Mouse (Mus musculus): ENCODE measurements around the gene Pitpna. TPM values are rescaled to one million over a fixed set of nuclear protein-coding genes. Genes with fewer than 3 reads are reported as not detected.

The Pitpna gene
- polyA plus RNA-seq, 1 experiment from 2014 or later = 30.1 TPM

DNA sequence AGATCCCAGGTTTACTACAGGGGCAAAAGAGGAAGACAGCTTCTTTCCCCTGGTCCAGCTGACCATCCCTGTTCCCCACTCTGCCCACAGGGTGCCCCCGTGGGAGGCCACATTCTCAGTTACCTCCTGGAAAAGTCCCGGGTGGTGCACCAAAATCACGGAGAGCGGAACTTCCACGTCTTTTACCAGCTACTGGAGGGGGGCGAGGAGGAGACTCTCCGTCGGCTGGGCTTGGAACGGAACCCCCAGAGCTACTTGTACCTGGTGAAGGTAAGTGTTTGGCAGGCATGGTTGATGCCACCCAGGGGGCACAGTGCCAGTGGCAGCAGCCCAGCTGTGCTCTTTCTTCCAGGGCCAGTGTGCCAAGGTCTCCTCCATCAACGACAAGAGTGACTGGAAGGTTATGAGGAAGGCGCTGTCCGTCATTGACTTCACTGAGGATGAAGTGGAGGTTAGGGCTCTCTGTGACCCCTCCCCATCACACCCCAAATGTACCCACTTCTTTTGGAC, 72.2 kb downstream of the Pitpna start:
- WGBS (ENCODE audit: insufficient replicate concordance) = 87% methylated on average over 12 of the region's 12 CpGs
- H3K4me2 ChIP-seq (ENCODE audit: low read depth, low read length) = no peak overlapping the region
- ATAC-seq = no peak

DNA sequence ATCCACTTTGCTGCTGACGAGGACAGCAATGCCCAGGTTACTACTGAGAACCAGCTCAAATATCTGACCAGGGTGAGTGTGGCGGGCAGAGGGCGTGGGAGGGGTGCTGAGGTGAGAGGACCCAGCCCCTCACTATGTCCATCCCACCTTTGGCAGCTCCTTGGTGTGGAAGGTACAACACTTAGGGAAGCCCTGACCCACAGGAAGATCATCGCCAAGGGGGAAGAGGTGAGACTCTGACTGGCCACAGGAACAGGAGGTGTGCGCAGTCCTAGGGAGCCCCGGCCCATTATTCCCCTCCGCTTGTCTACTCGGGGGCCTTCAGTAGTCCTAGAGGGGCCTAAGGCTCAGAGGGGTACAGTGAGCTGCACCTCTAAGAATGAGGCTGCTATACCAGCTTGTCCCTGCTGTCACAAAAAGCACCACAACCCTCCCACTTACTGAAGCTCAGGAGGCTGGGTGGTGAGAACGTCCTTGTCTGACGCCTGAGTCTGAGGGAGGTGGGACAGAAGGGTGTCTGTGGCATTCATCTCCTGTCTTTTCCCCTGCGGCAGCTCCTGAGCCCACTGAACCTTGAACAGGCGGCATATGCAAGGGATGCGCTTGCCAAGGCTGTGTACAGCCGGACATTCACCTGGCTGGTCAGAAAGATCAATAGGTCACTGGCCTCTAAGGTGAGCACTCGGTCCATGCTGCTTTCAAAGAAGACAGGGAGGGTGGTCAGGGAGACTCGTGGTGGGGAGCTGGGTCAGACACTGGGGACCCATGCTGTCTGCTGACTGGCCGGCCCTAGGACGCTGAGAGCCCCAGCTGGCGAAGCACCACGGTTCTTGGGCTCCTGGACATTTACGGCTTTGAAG, 73.3 kb downstream of the Pitpna start:
- 76% methylated on average over 21 of the region's 21 CpGs for WGBS (ENCODE audit: insufficient replicate concordance)
- H3K4me3 ChIP-seq (ENCODE audit: low read depth, low read length) = no peak overlapping the region
- peak overlapping the region; percentile 21; the same call in 1 of the 2 replicates for H3K9ac ChIP-seq (replicated peaks)
- no peaks in the 10 kb centered on the region for H3K9me3 ChIP-seq (ENCODE audit: low read length)
- peak overlapping the region; percentile 48 for H3K4me2 ChIP-seq (ENCODE audit: low read depth, low read length)
- peaks cover 68% of the 10 kb centered on the region for H3K36me3 ChIP-seq (replicated peaks; ENCODE audit: insufficient read depth, low read length)
- peaks cover 28% of the 10 kb centered on the region for H3K4me1 ChIP-seq (ENCODE audit: insufficient read depth)
- H3K27ac ChIP-seq (ENCODE audit: low read depth) = peak overlapping the region; percentile 66; the same call in 1 of the 2 replicates
- peak; percentile 70 for DNase-seq
- H3K27me3 ChIP-seq (ENCODE audit: insufficient read depth, low read length) = no peaks in the 10 kb centered on the region
- peak; percentile 84 for ATAC-seq
- no peak for TF ChIP-seq EP300 (IDR thresholded peaks at IDR 0.05; ENCODE audit: low read depth)
- TF ChIP-seq CTCF (IDR thresholded peaks at IDR 0.05; ENCODE audit: low read depth) = no peak

More for the DNA sequence above, 72.2 kb downstream of the Pitpna start:
- H3K36me3 ChIP-seq (replicated peaks; ENCODE audit: insufficient read depth, low read length) = peaks cover 59% of the 10 kb centered on the region
- no peak overlapping the region for H3K4me3 ChIP-seq (ENCODE audit: low read depth, low read length)
- H3K9me3 ChIP-seq (ENCODE audit: low read length) = no peaks in the 10 kb centered on the region
- no peaks in the 10 kb centered on the region for H3K27me3 ChIP-seq (ENCODE audit: insufficient read depth, low read length)
- H3K9ac ChIP-seq (replicated peaks) = no peak overlapping the region
- no peak for DNase-seq
- TF ChIP-seq CTCF (IDR thresholded peaks at IDR 0.05; ENCODE audit: low read depth) (no peak), EP300 (IDR thresholded peaks at IDR 0.05; ENCODE audit: low read depth) (no peak)
- peaks cover 33% of the 10 kb centered on the region for H3K4me1 ChIP-seq (ENCODE audit: insufficient read depth)
- no peak overlapping the region for H3K27ac ChIP-seq (ENCODE audit: low read depth)

DNA sequence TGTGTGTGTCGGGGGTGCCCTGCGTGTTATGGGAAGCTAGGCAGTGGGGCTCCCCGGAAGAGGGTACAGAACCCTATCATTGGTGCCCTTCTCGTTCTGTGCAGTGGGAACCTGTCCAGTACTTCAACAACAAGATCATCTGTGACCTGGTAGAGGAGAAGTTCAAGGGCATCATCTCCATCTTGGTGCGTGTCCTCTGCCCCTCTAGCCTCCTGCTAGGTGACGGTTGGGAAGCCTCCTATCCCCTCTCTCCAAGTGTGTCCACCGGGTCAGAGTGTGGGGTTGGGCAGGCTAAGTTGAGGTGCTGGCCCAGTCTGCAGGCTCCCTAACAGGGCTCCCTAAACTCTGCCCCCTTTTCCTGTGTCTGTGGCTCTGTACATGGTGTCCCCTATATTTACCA, 74.2 kb downstream of the Pitpna start:
- peak overlapping the region; percentile 47; the same call in 1 of the 2 replicates for H3K4me2 ChIP-seq (ENCODE audit: low read depth, low read length)
- no peak for ATAC-seq
- H3K36me3 ChIP-seq (replicated peaks; ENCODE audit: insufficient read depth, low read length) = peaks cover 77% of the 10 kb centered on the region
- no peak overlapping the region for H3K27ac ChIP-seq (ENCODE audit: low read depth)
- no peak overlapping the region for H3K9ac ChIP-seq (replicated peaks)
- H3K27me3 ChIP-seq (ENCODE audit: insufficient read depth, low read length) = no peaks in the 10 kb centered on the region
- TF ChIP-seq EP300 (IDR thresholded peaks at IDR 0.05; ENCODE audit: low read depth) = no peak
- no peak for TF ChIP-seq CTCF (IDR thresholded peaks at IDR 0.05; ENCODE audit: low read depth)
- DNase-seq = no peak
- H3K4me3 ChIP-seq (ENCODE audit: low read depth, low read length) = no peak overlapping the region
- H3K4me1 ChIP-seq (ENCODE audit: insufficient read depth) = peaks cover 19% of the 10 kb centered on the region
- no peaks in the 10 kb centered on the region for H3K9me3 ChIP-seq (ENCODE audit: low read length)
- 89% methylated on average over 7 of the region's 7 CpGs for WGBS (ENCODE audit: insufficient replicate concordance)

DNA sequence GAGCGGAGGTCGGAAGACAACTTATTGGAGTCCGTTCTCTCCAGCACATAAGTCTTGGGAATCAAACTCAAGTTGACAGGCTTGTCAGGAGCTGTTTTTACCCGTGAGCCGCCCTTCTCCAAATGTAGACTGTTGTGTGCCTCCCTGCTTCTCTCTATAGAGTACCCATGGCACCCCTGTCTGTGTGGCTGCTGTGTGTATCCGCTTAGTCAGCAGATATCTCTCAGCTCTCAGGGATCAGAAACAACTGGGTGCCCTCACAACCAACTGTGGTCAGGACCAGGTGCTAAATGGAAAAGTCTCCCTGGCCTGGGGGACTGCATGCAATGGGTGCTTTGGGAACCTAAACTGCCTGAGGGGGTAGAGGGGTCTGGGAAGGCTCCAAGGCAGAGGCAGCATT, 78.4 kb downstream of the Pitpna start:
- Histone ChIP-seq H3K4me2 (ENCODE audit: low read depth, low read length) (no peak overlapping the region), H3K36me3 (replicated peaks; ENCODE audit: insufficient read depth, low read length) (peaks cover 79% of the 10 kb centered on the region), H3K27ac (ENCODE audit: low read depth) (no peak overlapping the region), H3K27me3 (ENCODE audit: insufficient read depth, low read length) (no peaks in the 10 kb centered on the region), H3K9ac (replicated peaks) (no peak overlapping the region), H3K4me3 (ENCODE audit: low read depth, low read length) (no peak overlapping the region), H3K9me3 (ENCODE audit: low read length) (no peaks in the 10 kb centered on the region), H3K4me1 (ENCODE audit: insufficient read depth) (peaks cover 4% of the 10 kb centered on the region)
- ATAC-seq (no peak), DNase-seq (no peak)
- WGBS (ENCODE audit: insufficient replicate concordance) = 92% methylated on average over 6 of the region's 6 CpGs
- TF ChIP-seq EP300 (IDR thresholded peaks at IDR 0.05; ENCODE audit: low read depth) (no peak), CTCF (IDR thresholded peaks at IDR 0.05; ENCODE audit: low read depth) (no peak)

DNA sequence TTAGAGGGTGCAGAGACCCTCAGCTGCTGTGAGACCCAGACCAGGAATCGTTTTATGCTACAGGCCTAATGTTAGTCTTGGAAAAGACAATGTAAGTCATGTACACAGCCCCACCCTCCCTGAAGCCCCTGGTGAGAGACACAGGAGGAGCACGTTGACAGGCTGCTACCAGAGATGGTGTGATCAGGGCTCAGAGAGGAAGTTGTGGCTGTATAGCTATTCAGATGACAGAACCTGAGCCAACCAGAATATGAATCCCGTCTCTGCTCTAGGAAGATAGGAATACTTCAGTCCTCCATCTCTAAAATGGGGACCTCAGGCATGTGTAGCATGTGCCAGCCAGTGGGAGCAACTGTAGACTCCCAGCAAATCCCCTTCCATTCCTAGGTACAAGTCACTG, 80.7 kb downstream of the Pitpna start:
- no peak overlapping the region for H3K9ac ChIP-seq (replicated peaks)
- no peaks in the 10 kb centered on the region for H3K27me3 ChIP-seq (ENCODE audit: insufficient read depth, low read length)
- DNase-seq = no peak
- TF ChIP-seq CTCF (IDR thresholded peaks at IDR 0.05; ENCODE audit: low read depth) (no peak), EP300 (IDR thresholded peaks at IDR 0.05; ENCODE audit: low read depth) (no peak)
- H3K4me3 ChIP-seq (ENCODE audit: low read depth, low read length) = no peak overlapping the region
- H3K27ac ChIP-seq (ENCODE audit: low read depth) = no peak overlapping the region
- peaks cover 85% of the 10 kb centered on the region for H3K36me3 ChIP-seq (replicated peaks; ENCODE audit: insufficient read depth, low read length)
- H3K9me3 ChIP-seq (ENCODE audit: low read length) = no peaks in the 10 kb centered on the region
- no peak overlapping the region for H3K4me2 ChIP-seq (ENCODE audit: low read depth, low read length)
- ATAC-seq = no peak
- no peaks in the 10 kb centered on the region for H3K4me1 ChIP-seq (ENCODE audit: insufficient read depth)
- 61% methylated on average over 3 of the region's 3 CpGs for WGBS (ENCODE audit: insufficient replicate concordance)

DNA sequence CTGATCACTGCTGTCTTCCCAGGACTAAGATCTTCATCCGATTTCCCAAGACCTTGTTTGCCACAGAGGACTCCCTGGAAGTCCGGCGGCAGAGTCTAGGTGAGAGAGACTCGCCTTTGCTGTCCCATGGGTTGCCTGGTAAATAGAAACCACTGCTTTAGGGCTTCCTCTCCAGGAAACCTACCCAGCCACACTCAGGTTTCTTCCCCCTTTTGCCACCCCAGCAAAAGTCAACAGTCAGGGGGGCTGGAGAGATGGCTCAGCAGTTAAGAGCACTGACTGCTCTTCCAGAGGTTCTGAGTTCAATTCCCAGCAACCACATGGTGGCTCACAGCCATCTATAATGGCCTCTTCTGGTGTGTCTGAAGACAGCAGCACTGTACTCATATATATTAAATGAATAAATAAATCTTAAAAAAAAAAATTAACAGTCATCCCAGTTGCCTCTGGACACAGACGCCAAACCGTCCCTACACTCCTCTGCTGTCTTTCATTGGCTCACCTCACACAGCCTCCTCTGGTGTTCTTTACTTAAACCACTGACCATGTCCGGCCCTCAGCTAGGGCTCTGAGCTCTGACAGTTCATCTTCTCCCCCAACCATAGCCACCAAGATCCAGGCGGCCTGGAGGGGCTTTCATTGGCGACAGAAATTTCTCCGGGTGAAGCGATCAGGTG, 81.4 kb downstream of the Pitpna start:
- no peak overlapping the region for H3K4me3 ChIP-seq (ENCODE audit: low read depth, low read length)
- ATAC-seq = no peak
- TF ChIP-seq CTCF (IDR thresholded peaks at IDR 0.05; ENCODE audit: low read depth) = no peak
- no peak for TF ChIP-seq EP300 (IDR thresholded peaks at IDR 0.05; ENCODE audit: low read depth)
- H3K4me2 ChIP-seq (ENCODE audit: low read depth, low read length) = no peak overlapping the region
- H3K9me3 ChIP-seq (ENCODE audit: low read length) = no peaks in the 10 kb centered on the region
- DNase-seq = no peak
- H3K4me1 ChIP-seq (ENCODE audit: insufficient read depth) = no peaks in the 10 kb centered on the region
- H3K27me3 ChIP-seq (ENCODE audit: insufficient read depth, low read length) = no peaks in the 10 kb centered on the region
- WGBS (ENCODE audit: insufficient replicate concordance) = 79% methylated on average over 11 of the region's 11 CpGs
- H3K9ac ChIP-seq (replicated peaks) = no peak overlapping the region
- H3K36me3 ChIP-seq (replicated peaks; ENCODE audit: insufficient read depth, low read length) = peaks cover 87% of the 10 kb centered on the region
- H3K27ac ChIP-seq (ENCODE audit: low read depth) = no peak overlapping the region

Data from liver, postnatal 0 days (tissue).